Mouse (Mus musculus): ENCODE results near the gene Grik4.

DNA sequence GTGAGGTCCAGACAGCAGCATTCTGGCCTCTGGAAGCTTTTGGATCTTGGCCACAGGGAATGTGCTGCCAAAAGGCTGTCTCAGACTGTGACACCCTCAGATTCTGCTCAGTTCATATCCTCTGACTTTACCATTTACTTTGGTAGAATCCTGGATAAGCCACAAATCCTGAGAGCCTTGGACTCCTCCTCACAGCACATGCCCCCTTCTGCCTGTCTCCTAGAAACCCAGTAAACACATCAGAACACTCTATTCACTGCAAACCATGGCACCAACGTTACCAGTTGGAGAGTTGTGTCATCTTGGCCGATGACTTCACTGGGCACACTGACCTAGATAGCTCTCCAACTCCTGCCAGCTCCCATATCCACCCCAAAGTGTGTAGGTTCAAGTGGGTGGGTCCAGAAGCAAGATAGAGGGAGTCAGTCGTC lies 141.2 kb downstream of the Grik4 start:
- TF ChIP-seq GATA1 (IDR thresholded peaks at IDR 0.05; ENCODE audit: borderline replicate concordance, low read length) = no peak
- TF ChIP-seq FLI1 (IDR thresholded peaks at IDR 0.05; ENCODE audit: low read length) = no peak
